Mouse (Mus musculus) urinary bladder, postnatal 4 days (tissue): Measurements from ENCODE around the gene Gipc2.

Experiments
- DNase-seq, 2 experiments: peaks; one replicate each; pipeline ENCODE4 v3.0.0; 2021 to 2022; ENCODE audit warnings: low spot score in 2 of 2

Gene Gipc2

DNA sequence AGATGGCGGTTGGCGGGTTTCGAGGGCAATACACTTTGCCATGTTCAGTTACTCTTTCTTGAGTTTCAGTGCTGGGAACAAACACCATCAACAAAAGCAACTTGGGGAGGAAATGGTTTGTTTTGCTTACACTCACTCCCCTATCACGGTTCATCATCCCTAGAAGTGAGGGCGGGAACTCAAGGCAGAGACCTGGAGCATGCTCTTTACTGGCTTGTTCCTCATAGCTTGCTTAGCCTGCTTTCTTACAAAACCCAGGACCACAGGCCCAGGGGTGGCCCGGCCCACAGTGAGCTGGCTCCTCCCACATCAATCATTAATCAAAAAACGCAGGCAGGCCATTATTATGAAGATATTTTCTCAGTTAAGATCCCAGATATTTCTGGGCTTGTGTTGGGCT, 89.9 kb downstream of the Gipc2 start:
- no peak for DNase-seq

DNA sequence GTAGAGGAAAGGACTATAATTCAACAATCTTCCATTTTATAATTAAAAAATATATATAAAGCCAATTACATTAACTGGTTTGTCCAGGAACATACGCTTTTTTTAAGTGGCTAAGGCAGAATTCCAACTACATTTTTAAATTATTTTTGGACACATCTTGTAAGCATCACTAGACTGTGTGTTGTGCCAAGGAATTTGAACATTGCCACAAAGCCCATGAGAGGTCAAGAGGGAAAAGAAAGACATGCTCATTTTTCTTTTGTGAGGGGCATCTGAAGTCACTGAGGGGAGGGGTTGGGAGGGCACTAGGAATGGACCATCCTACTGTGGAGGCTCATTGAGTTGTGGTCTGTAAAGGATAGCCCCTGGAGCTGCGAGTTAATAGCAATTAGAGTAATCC, 97.0 kb downstream of the Gipc2 start:
- DNase-seq = no peak

DNA sequence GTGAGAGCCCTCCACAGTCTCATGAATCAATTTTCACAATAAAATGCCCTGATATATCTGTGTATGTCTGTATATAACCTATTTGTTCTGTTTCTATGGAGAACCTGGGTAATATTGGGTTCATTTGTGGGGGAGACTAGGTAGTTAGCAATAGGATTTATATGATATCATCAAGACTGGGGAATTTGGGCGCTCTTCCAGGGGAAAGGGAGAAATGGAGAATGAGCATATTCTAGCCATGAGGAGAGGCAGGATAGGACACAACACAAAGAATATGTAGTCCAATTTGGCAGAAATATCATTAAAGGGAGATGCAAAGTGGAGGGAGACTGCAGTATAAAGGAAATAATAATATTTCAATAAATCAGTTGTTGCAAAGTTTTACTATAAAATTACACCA, 97.7 kb downstream of the Gipc2 start:
- DNase-seq = no peak

DNA sequence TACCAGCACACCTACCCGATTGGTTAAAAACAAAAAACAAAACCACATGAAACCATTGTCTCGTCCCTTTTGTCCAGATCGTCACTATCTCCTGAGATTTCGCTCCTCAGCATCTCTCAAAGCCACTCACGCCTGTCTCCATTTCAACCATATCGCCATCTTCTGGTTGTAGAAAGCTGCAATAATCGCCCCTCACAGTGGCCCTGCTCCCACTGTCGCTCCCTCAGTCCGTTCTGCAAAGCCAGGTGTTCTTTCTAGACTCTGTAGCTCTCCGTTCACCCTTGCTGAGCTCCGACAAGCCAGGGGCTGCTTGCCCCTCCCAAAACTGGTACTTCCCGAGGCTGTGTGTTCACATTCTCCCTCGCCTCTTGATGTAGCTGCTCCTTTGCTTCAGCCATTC, 99.3 kb downstream of the Gipc2 start:
- no peak for DNase-seq

DNA sequence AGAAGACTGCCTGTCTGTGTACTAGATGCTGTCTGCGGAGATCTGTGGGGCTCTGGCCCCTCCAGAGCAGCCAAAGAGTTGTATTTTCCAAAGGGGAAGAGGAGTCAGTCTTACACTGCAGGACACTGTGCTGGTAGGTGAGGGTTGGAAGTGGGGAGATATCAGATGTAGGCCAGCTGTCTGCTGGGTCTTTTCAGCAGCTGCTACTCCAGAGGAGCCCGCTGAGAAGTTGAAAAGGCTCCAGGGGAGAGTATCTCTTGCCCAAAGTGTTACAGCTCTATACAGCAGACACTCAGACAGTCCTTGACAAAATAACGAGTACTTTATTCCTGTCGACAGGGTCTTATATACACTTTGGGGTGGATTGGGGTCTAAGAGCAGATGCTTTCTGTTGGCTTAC, 100.2 kb downstream of the Gipc2 start:
- DNase-seq = no peak

DNA sequence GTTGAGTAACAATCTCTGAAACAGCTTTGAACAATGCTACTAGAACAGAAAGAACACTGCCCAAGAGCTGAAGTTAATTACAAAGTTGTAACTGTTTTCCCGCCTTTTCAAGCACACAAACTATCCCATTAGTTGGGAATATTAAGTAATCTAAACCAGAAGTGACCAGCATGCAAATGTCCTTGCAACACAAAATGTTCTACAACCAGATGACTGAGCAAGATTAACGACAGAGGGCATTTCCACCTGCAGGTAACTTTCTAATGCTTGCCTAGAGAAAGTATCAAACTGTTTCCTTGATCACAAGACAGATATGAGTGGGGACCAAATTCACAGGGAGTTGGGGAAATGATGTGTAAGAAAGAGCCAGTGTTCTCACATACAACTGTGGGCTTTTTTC, 101.9 kb downstream of the Gipc2 start:
- DNase-seq = no peak

DNA sequence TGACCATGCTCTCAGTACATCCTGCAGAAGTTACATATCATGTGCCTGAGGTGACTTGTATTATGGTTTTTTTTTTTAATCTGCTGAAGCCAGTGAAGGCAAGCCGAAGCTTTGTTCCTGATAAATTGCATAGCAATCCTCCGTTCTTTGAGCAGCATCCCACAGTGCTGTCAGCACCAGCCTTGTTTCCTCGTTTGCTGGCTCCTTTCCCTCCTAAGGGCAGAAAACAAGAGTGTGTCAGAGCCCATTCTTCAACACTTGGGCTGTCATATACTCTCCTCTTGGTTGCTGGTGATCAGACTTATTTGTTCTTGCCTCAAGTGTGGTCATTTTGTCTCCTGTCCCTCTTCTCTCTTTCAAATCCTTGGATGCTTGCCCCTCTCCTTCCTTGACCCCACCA, 103.2 kb downstream of the Gipc2 start:
- DNase-seq = no peak

DNA sequence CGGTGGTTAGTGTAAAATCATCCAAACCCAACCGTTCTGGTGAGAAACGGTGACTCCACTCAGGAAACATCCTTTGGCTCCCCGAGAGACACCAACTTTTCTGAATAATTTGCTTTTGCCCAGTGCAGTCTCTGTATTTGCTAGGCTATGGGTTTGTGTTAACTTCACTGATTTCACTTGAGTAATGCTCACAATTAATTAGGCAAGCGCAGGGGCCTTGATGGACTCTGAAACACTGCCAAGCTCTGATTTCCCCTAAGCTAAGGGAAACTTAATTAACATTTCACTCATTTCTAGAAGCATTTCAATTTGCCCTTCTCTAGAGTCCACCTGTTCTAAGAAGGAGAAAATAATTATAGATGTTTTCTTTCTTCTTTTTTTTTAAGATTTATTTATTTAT, 104.9 kb downstream of the Gipc2 start:
- no peak for DNase-seq

DNA sequence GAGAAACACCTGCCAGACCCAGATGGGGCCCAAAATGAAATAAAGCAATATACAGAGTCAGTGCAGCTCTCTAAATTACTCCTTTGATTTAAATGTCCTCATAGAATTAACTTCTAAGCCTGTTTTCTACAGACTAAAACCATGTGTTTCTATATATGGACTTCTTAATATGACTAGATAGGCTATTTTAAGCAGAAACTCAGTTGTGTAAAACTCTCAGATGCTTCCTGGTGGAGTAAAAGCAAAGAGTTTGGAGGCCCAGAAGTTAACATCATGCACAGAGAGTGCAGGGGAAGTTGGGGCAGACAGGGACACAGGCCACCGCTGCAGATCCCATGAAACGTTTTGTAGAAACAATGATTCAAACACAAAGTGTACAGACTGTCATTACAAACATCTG, 107.8 kb downstream of the Gipc2 start:
- no peak for DNase-seq

DNA sequence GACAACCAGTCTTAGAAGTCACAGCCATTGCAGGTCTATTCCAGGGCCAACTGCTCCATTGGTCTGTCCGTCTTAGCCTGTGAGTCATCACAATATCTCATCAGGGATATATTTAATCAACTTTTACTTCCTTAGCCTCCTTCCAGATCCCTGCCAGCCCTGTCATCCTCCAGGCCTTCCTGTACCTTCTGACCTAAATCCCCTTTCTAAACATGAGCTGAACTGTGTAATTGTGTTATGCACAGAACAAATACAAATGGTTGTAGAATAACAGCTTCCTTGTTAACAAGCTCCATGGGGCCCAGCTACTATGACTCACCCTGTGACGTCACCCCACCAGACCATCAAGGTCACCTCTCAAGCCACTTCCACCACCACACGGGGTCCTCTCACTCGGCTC, 111.8 kb downstream of the Gipc2 start:
- DNase-seq = no peak

DNA sequence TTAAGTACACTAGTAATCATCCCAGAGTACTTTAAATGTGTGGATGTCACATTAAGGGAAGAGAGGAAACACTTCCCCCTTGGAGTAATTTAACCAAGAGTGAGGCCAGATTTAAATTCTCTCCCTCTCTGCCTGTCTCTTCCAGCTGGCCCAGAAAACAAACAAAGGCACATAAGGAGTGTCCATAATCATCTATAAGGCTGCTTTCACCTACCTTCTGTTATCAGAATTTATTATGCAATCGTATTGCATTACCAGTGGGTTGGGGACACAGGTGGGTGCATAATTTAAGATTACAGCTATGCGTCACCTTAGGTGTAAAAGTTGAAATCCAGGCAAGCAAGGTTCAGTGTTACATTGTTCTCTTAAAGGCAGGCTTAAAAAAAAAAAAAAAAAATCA, 114.1 kb downstream of the Gipc2 start:
- no peak for DNase-seq

DNA sequence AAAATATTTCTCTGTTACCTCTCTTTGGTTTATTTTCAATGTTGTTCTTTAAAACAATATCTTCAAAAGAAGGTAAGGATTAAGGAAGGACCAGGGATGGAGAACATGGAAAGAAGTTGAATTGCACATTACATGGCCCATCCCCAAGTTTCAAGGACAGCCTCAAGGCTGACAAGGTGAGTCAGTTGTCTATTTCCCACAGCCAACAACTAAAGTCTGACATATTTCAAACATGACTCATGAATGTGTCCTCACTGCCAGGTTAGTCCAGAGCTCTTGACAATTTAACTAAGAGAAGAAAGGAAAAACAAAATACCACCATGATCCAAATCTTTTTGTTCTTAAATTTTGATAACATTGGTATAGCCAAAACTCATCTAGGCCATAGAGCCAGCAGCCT, 118.1 kb downstream of the Gipc2 start:
- no peak for DNase-seq

DNA sequence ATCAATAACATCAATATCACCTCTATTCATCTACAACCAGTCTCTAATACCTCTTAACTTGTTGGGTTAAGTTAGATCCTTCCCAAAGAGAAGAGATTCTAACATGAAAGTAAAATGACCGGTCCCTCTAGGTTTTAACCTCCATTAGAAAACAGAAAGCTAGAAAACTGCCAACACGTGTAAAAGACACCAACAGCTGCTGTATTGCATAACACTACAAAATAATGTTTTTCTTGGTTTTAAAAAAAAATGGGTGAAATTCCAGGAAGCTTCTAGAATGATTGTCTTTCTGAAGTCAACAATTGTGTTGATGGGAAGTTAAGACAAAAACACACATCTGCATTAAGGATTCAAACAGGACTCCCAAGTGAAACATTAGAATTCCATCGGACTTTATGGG, 119.1 kb downstream of the Gipc2 start:
- DNase-seq = no peak
